Mouse (Mus musculus): ENCODE measurements at regions not wholly inside any gene's neighbourhood (a gene's known extent, or its start where the extent isn't known, plus 50 kb on each side); places are given as distances from the start of the nearest gene placed in this dataset.
A peak's percentile ranks its signal among the peaks of the same experiment; 100 is the strongest.

- no peak for TF ChIP-seq POLR2A (IDR thresholded peaks at IDR 0.05; ENCODE audit: borderline replicate concordance, extremely low read depth, insufficient read depth, insufficient read length, poor library complexity, severe bottlenecking)
- TF ChIP-seq CTCF (IDR thresholded peaks at IDR 0.05; ENCODE audit: borderline replicate concordance, extremely low read depth, insufficient read depth, insufficient read length): no peak
- no peak for DNase-seq (ENCODE audit: low read depth)
Observed at GRCm38 (mm10) chr10:72923611-72924010, 175.5 kb upstream of the Pcdh15 start.

- TF ChIP-seq POLR2A (IDR thresholded peaks at IDR 0.05; ENCODE audit: borderline replicate concordance, extremely low read depth, insufficient read depth, insufficient read length, poor library complexity, severe bottlenecking): no peak
- no peak for TF ChIP-seq CTCF (IDR thresholded peaks at IDR 0.05; ENCODE audit: borderline replicate concordance, extremely low read depth, insufficient read depth, insufficient read length)
- DNase-seq (ENCODE audit: low read depth): no peak
Observed at GRCm38 (mm10) chr10:72956957-72957356, 142.2 kb upstream of the Pcdh15 start.

GRCm38 (mm10) chr10:72960051-72960450 lies 139.1 kb upstream of the Pcdh15 start:
- no peak for TF ChIP-seq CTCF (IDR thresholded peaks at IDR 0.05; ENCODE audit: borderline replicate concordance, extremely low read depth, insufficient read depth, insufficient read length)
- TF ChIP-seq POLR2A (IDR thresholded peaks at IDR 0.05; ENCODE audit: borderline replicate concordance, extremely low read depth, insufficient read depth, insufficient read length, poor library complexity, severe bottlenecking): no peak
- DNase-seq (ENCODE audit: low read depth): no peak

- no peak for TF ChIP-seq CTCF (IDR thresholded peaks at IDR 0.05; ENCODE audit: borderline replicate concordance, extremely low read depth, insufficient read depth, insufficient read length)
- no peak for TF ChIP-seq POLR2A (IDR thresholded peaks at IDR 0.05; ENCODE audit: borderline replicate concordance, extremely low read depth, insufficient read depth, insufficient read length, poor library complexity, severe bottlenecking)
- peak; percentile 48 for DNase-seq (ENCODE audit: low read depth)
Observed at GRCm38 (mm10) chr10:72981359-72981758, 117.8 kb upstream of the Pcdh15 start.

GRCm38 (mm10) chr10:72988355-72988754 lies 110.8 kb upstream of the Pcdh15 start:
- no peak for DNase-seq (ENCODE audit: low read depth)
- TF ChIP-seq CTCF (IDR thresholded peaks at IDR 0.05; ENCODE audit: borderline replicate concordance, extremely low read depth, insufficient read depth, insufficient read length): no peak
- TF ChIP-seq POLR2A (IDR thresholded peaks at IDR 0.05; ENCODE audit: borderline replicate concordance, extremely low read depth, insufficient read depth, insufficient read length, poor library complexity, severe bottlenecking): no peak

GRCm38 (mm10) chr10:73010897-73011296 lies 88.2 kb upstream of the Pcdh15 start:
- no peak for DNase-seq (ENCODE audit: low read depth)
- TF ChIP-seq CTCF (IDR thresholded peaks at IDR 0.05; ENCODE audit: borderline replicate concordance, extremely low read depth, insufficient read depth, insufficient read length) (no peak), POLR2A (IDR thresholded peaks at IDR 0.05; ENCODE audit: borderline replicate concordance, extremely low read depth, insufficient read depth, insufficient read length, poor library complexity, severe bottlenecking) (no peak)

GRCm38 (mm10) chr10:73011874-73012273 lies 87.3 kb upstream of the Pcdh15 start:
- TF ChIP-seq POLR2A (IDR thresholded peaks at IDR 0.05; ENCODE audit: borderline replicate concordance, extremely low read depth, insufficient read depth, insufficient read length, poor library complexity, severe bottlenecking): no peak
- TF ChIP-seq CTCF (IDR thresholded peaks at IDR 0.05; ENCODE audit: borderline replicate concordance, extremely low read depth, insufficient read depth, insufficient read length): peak; percentile 32; the same call in 1 of the 2 replicates
- peak; percentile 12 for DNase-seq (ENCODE audit: low read depth)

- TF ChIP-seq POLR2A (IDR thresholded peaks at IDR 0.05; ENCODE audit: borderline replicate concordance, extremely low read depth, insufficient read depth, insufficient read length, poor library complexity, severe bottlenecking): no peak
- TF ChIP-seq CTCF (IDR thresholded peaks at IDR 0.05; ENCODE audit: borderline replicate concordance, extremely low read depth, insufficient read depth, insufficient read length): no peak
- no peak for DNase-seq (ENCODE audit: low read depth)
Observed at GRCm38 (mm10) chr10:73037476-73037875, 61.7 kb upstream of the Pcdh15 start.

- no peak for DNase-seq (ENCODE audit: low read depth)
- TF ChIP-seq CTCF (IDR thresholded peaks at IDR 0.05; ENCODE audit: borderline replicate concordance, extremely low read depth, insufficient read depth, insufficient read length) (no peak), POLR2A (IDR thresholded peaks at IDR 0.05; ENCODE audit: borderline replicate concordance, extremely low read depth, insufficient read depth, insufficient read length, poor library complexity, severe bottlenecking) (no peak)
Observed at GRCm38 (mm10) chr10:73039551-73039950, 59.6 kb upstream of the Pcdh15 start.
